Mouse (Mus musculus) frontal cortex, postnatal 14 days (tissue): Measurements from ENCODE around the gene Ell.

ENCODE experiments used
- DNase-seq, 2 experiments: peaks; one replicate each; pipeline ENCODE4 v3.0.0; 2022; ENCODE audit warnings: low spot score in 2 of 2

Gene Ell

GRCm38 (mm10) chr8:70597417-70598272 lies 58.4 kb downstream of the Ell start:
- no peak for DNase-seq

- peak; percentile 78 for DNase-seq
Measured at GRCm38 (mm10) chr8:70598283-70598682, 59.0 kb downstream of the Ell start.

GRCm38 (mm10) chr8:70598722-70599121 lies 59.5 kb downstream of the Ell start:
- DNase-seq: peak in 1 of 2 experiments; percentile 34

- DNase-seq: no peak
Measured at GRCm38 (mm10) chr8:70599507-70600290, 60.4 kb downstream of the Ell start.

GRCm38 (mm10) chr8:70600473-70601270 lies 61.4 kb downstream of the Ell start:
- DNase-seq: no peak

GRCm38 (mm10) chr8:70601271-70601649 lies 62.0 kb downstream of the Ell start:
- peak in 1 of 2 experiments; percentile 75 for DNase-seq

GRCm38 (mm10) chr8:70602139-70602811 lies 63.0 kb downstream of the Ell start:
- no peak for DNase-seq

GRCm38 (mm10) chr8:70604558-70604957 lies 65.3 kb downstream of the Ell start:
- no peak for DNase-seq

- DNase-seq: no peak
Measured at GRCm38 (mm10) chr8:70605871-70606779, 66.9 kb downstream of the Ell start.

- no peak for DNase-seq
Measured at GRCm38 (mm10) chr8:70606780-70607602, 67.7 kb downstream of the Ell start.

GRCm38 (mm10) chr8:70607603-70607897 lies 68.3 kb downstream of the Ell start:
- no peak for DNase-seq

GRCm38 (mm10) chr8:70607898-70608748 lies 68.9 kb downstream of the Ell start:
- DNase-seq: peak in 1 of 2 experiments; percentile 48

GRCm38 (mm10) chr8:70608749-70609367 lies 69.6 kb downstream of the Ell start, which contains the start of gene Ssbp4:
Ssbp4 (minus strand) TSS chr8:70608872.
- DNase-seq: no peak

- DNase-seq: peak; percentile 61 to 78
Measured at GRCm38 (mm10) chr8:70609368-70609848, 70.2 kb downstream of the Ell start.

- DNase-seq: peak; percentile 77 to 83
Measured at GRCm38 (mm10) chr8:70609849-70610795, 70.9 kb downstream of the Ell start.
